Mouse (Mus musculus) megakaryocyte, adult 5-6 weeks (primary cell): ENCODE measurements around the gene 4933407L21Rik. TPM values are rescaled to one million over a fixed set of nuclear protein-coding genes. Genes with fewer than 3 reads are reported as not detected.

Experiments used
- ATAC-seq: 2 replicates; pipeline ENCODE4 v1.8.0; 2016; ENCODE audit warnings: mild to moderate bottlenecking, inconsistent platforms; ENCODE audit not compliant: poor library complexity, severe bottlenecking
- total RNA-seq, 2 experiments: library from RNA; stranded (forward) in 1 of 2; stranded (reverse) in 1 of 2; fragments of 153-499, 151-499 nt in 1 of 2; fragments of 221-1000, 200-1000 nt in 1 of 2; gene quantifications; 2 replicates each; pipeline versions ENCODE4 v1.2.3 to v1.2.4; 2015 to 2017

The 4933407L21Rik gene
- total RNA-seq, 2 experiments from 2014 or later: 0.22 TPM; not detected in 1

GRCm38 (mm10) chr1:85915890-85916289 lies 12.4 kb upstream of the 4933407L21Rik start:
- ATAC-seq: no peak

- ATAC-seq: no peak
Measured at GRCm38 (mm10) chr1:85916830-85917450, 11.3 kb upstream of the 4933407L21Rik start.

- ATAC-seq: peak; percentile 52
Measured at GRCm38 (mm10) chr1:85919621-85920020, 8.7 kb upstream of the 4933407L21Rik start.

GRCm38 (mm10) chr1:85921725-85922124 lies 6.6 kb upstream of the 4933407L21Rik start:
- ATAC-seq: no peak

- ATAC-seq: no peak
Measured at GRCm38 (mm10) chr1:85922127-85922864, 6.0 kb upstream of the 4933407L21Rik start.

GRCm38 (mm10) chr1:85922865-85923211 lies 5.4 kb upstream of the 4933407L21Rik start:
- ATAC-seq: no peak

- ATAC-seq: no peak
Measured at GRCm38 (mm10) chr1:85925183-85925582, 3.1 kb upstream of the 4933407L21Rik start.

GRCm38 (mm10) chr1:85928688-85929065 lies 394 bp downstream of the 4933407L21Rik start:
- no peak for ATAC-seq

- ATAC-seq: no peak
Measured at GRCm38 (mm10) chr1:85929406-85929805, 1.1 kb downstream of the 4933407L21Rik start.

GRCm38 (mm10) chr1:85931170-85931569 lies 2.9 kb downstream of the 4933407L21Rik start:
- no peak for ATAC-seq

GRCm38 (mm10) chr1:85933226-85933625 lies 4.9 kb downstream of the 4933407L21Rik start:
- no peak for ATAC-seq

GRCm38 (mm10) chr1:85933631-85934465 lies 5.6 kb downstream of the 4933407L21Rik start:
- no peak for ATAC-seq

- no peak for ATAC-seq
Measured at GRCm38 (mm10) chr1:85934560-85934959, 6.3 kb downstream of the 4933407L21Rik start.

GRCm38 (mm10) chr1:85935148-85935852 lies 7.0 kb downstream of the 4933407L21Rik start:
- ATAC-seq: peak; percentile 64

GRCm38 (mm10) chr1:85936265-85936664 lies 8.0 kb downstream of the 4933407L21Rik start:
- no peak for ATAC-seq

GRCm38 (mm10) chr1:85937323-85937722 lies 9.0 kb downstream of the 4933407L21Rik start:
- ATAC-seq: no peak

GRCm38 (mm10) chr1:85942318-85942717 lies 14.0 kb downstream of the 4933407L21Rik start:
- no peak for ATAC-seq

GRCm38 (mm10) chr1:85949085-85949684 lies 20.9 kb downstream of the 4933407L21Rik start:
- no peak for ATAC-seq

GRCm38 (mm10) chr1:85955150-85955549 lies 26.9 kb downstream of the 4933407L21Rik start:
- no peak for ATAC-seq

GRCm38 (mm10) chr1:85957290-85957689 lies 29.0 kb downstream of the 4933407L21Rik start:
- no peak for ATAC-seq
